Mouse (Mus musculus) embryo, embryonic 11 days (tissue): ENCODE results near the gene Etfa.

Source experiments
- DNase-seq: peaks from one replicate; pipeline ENCODE4 v3.0.0-alpha.2; 2015

Etfa gene

GRCm38 (mm10) chr9:55421786-55422185 lies 90.3 kb downstream of the Etfa start:
- DNase-seq, result no peak

- no peak for DNase-seq
Observed at GRCm38 (mm10) chr9:55411154-55411553, 100.9 kb downstream of the Etfa start.

- DNase-seq, result no peak
Observed at GRCm38 (mm10) chr9:55410430-55410829, 101.6 kb downstream of the Etfa start.

DNA sequence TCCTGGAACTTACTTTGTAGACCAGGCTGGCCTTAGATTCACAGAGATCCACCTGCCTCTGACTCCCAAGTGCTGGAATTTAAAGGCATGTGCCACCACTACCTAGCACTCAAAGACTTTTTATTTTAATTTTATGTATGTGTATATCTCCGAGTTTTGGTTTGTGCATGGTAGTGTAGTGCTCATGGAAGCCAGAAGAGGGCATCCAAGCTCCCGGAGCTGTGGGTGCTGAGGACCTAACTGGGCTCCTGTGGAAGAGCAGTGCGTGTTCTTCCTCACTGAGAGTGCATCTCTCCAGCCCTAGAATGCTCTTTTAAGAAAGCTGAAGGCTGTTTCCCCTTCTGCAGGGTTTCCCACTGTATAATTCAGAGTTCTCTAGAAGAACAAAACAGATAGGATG lies 102.2 kb downstream of the Etfa start:
- DNase-seq, result no peak

- DNase-seq, result no peak
Observed at GRCm38 (mm10) chr9:55408851-55409250, 103.2 kb downstream of the Etfa start.

DNA sequence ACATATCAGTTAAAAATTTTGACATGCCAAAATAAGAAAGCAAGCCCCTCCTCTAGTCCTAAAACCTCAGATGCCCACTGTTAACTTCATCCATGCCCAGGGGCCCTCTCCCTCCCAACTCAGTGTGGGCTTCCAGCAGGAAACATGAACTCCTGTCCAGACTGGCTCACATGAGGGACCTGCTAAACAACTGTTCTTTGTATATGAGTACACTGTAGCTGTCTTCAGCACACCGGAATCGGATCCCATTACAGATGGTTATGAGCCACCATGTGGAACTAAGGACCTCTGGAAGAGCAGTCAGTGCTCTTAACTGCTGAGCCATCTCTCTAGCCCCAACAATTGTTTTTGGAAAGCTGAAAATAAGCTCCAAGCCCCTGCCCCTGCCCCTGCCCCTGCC lies 105.3 kb downstream of the Etfa start:
- DNase-seq, result no peak

DNA sequence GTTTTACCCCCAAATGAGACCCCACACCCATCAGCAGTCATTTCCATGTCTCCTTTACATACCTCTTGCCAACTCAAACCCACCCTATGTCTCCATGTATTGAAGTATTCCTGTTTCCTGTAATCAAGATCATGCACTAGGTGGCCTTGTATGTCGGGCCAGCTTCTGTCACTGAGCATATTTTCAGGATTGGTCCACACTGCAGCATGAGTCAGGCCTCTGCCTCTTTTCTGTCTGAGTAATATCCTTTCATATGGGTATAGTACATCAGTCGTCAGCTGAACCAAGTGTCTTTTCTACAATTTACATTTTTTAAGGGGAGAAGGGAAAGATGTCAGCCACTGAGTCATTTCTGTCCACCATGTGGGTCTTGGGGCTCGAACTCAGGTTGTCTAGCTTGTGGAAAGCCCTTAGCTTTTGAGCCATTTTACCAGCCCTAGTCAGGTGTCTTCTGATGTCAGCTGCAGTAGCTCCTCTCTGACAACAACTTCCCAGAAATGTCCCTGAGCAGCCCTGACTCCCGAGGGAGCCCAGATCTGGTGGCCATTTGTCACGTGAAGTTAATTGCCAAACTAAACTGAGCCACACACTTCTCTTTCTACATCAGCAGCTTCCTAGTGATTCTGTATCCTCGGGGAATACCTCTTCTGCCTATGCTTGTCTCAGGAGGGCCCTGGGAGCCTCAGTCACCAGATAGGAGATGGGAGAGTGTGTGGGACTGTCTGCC lies 106.9 kb downstream of the Etfa start:
- DNase-seq, result no peak
